Comparison of ENCODE assay signal across 8 mouse cellular contexts in genomic region chr7:121640998-121641762, GRCm38 (mm10).
A peak's percentile ranks its signal among the peaks of the same experiment; 100 is the strongest.
DNase-seq lines count a peak whose midpoint lies in the region; ATAC-seq lines count a peak whose summit lies in the region.

No protein-coding gene starts in this region.

- ATAC-seq in frontal cortex, adult (ENCODE audit: low TSS enrichment), result peak; percentile 69

- WGBS in large intestine, adult 2 months, result 41% methylated on average over 12 of the region's 12 CpGs

- peak; percentile 38 for DNase-seq in gastrocnemius, adult 18-20 months (ENCODE audit: low spot score)
- DNase-seq in gastrocnemius, adult 8-10 months (ENCODE audit: low spot score in 2 of 2), result no peak
- peak; percentile 56 for DNase-seq in ES-CJ7 (ENCODE audit: low read depth, low spot score)
- peak; percentile 49 for DNase-seq in c-Kit-positive CD71-positive TER-119-positive erythroid progenitor cells, embryonic 14.5 days (ENCODE audit: low spot score)
- peak; percentile 13 for DNase-seq in large intestine, adult 2 months (ENCODE audit: low read depth, low spot score)
- DNase-seq in lung, postnatal 25 days (ENCODE audit: low spot score), result peak; percentile 59
- DNase-seq in right cerebral cortex, postnatal 14 days, result peak; percentile 29

Comparison
In these comparisons a context has a peak if more than half of its experiments do, and no peak if none do; other contexts are left out.
1. DNase-seq: peak in gastrocnemius, adult 18-20 months (single experiment), ES-CJ7 (single experiment), c-Kit-positive CD71-positive TER-119-positive erythroid progenitor cells, embryonic 14.5 days (single experiment), large intestine, adult 2 months (single experiment), lung, postnatal 25 days (single experiment) and right cerebral cortex, postnatal 14 days (single experiment); none in gastrocnemius, adult 8-10 months (0 of 2).